Mouse (Mus musculus): ENCODE results near the gene Sdhaf2.

DNA sequence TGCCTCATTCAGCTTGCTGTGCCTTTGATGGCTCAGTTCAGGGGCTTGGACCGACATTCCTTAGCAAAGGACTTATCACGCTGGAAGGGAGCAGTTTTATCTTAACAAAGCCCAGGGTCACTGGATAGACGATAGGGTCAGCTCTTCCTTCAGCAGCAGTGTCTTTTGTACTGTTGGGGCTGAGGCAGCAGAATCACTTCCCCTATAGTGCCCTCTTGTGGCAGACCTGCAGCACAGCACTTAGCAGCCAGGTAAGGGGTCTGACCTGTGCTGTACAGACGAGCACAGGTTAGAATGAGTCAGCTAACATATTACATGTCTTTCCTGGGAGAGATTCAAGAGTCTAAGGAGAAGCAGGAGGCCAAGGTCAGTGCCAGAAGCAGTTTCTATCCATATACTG, 23.4 kb downstream of the Sdhaf2 start:
- TF ChIP-seq EP300 (IDR thresholded peaks at IDR 0.05; ENCODE audit: low read depth) (no peak), CTCF (IDR thresholded peaks at IDR 0.05; ENCODE audit: low read depth) (peak; percentile 93)

Measured in liver, postnatal 0 days (tissue).